Mouse (Mus musculus) ovary, postnatal 14 days (tissue): ENCODE measurements around the gene Btbd2.

Experiments
- DNase-seq: peaks from one replicate; pipeline ENCODE4 v3.0.0; 2022; ENCODE audit warnings: low spot score

Btbd2 gene

GRCm38 (mm10) chr10:80656863-80657623 is at the start of gene Btbd2:
Gene Btbd2, minus strand, starts transcription at chr10:80657071.
- no peak for DNase-seq

- no peak for DNase-seq
Measured at GRCm38 (mm10) chr10:80705479-80705878, 48.6 kb upstream of the Btbd2 start.

- DNase-seq: no peak
Measured at GRCm38 (mm10) chr10:80705033-80705432, 48.2 kb upstream of the Btbd2 start.

- no peak for DNase-seq
Measured at GRCm38 (mm10) chr10:80704418-80704817, 47.5 kb upstream of the Btbd2 start.

GRCm38 (mm10) chr10:80703643-80704042 is 46.8 kb upstream of the Btbd2 start:
- DNase-seq: no peak

- DNase-seq: peak; percentile 92
Measured at GRCm38 (mm10) chr10:80702536-80703390, 45.9 kb upstream of the Btbd2 start.

GRCm38 (mm10) chr10:80701721-80702535 is 45.1 kb upstream of the Btbd2 start, which contains the start of the genes Mob3a and Izumo4:
Gene Mob3a, minus strand, starts transcription at chr10:80701977.
Gene Izumo4, plus strand, starts transcription at chr10:80702184.
- peak; percentile 94 for DNase-seq

GRCm38 (mm10) chr10:80700732-80701131 is 43.9 kb upstream of the Btbd2 start:
- no peak for DNase-seq

GRCm38 (mm10) chr10:80700038-80700504 is 43.2 kb upstream of the Btbd2 start:
- DNase-seq: no peak

- DNase-seq: no peak
Measured at GRCm38 (mm10) chr10:80698605-80699004, 41.7 kb upstream of the Btbd2 start.

GRCm38 (mm10) chr10:80697812-80698211 is 40.9 kb upstream of the Btbd2 start:
- DNase-seq: no peak

GRCm38 (mm10) chr10:80697393-80697787 is 40.5 kb upstream of the Btbd2 start:
- DNase-seq: no peak

GRCm38 (mm10) chr10:80696502-80697392 is 39.9 kb upstream of the Btbd2 start:
- no peak for DNase-seq

- no peak for DNase-seq
Measured at GRCm38 (mm10) chr10:80695801-80696501, 39.1 kb upstream of the Btbd2 start.

GRCm38 (mm10) chr10:80695186-80695585 is 38.3 kb upstream of the Btbd2 start:
- no peak for DNase-seq

- DNase-seq: no peak
Measured at GRCm38 (mm10) chr10:80694159-80694938, 37.5 kb upstream of the Btbd2 start.

- DNase-seq: no peak
Measured at GRCm38 (mm10) chr10:80693401-80694045, 36.7 kb upstream of the Btbd2 start.

- no peak for DNase-seq
Measured at GRCm38 (mm10) chr10:80692249-80693165, 35.6 kb upstream of the Btbd2 start.
